ENCODE assay signal across 8 mouse cellular contexts in the genomic region with DNA sequence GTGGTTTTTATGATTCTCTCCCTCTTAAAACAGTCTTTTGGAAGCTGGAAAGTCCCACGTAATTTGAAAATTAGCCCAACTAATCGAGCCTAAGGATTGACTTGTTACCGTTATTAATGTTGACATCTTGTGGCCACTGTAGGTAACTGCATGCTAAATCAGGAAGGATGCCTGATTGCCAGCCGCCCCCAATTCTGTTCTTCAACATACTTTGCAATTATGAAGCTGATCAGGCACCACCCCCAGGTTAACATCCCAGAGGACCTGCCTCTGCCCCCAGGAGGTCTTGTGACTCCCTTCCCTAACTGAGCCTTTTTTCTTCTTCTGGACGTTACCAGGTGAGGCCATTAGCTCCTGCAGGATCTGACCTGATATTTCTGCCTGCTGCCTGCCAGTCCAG. TPM values are rescaled to one million over a fixed set of nuclear protein-coding genes. Genes with fewer than 3 reads are reported as not detected.
A peak's percentile ranks its signal among the peaks of the same experiment; 100 is the strongest.
DNase-seq lines count a peak whose midpoint lies in the region; ATAC-seq lines count a peak whose summit lies in the region.

No protein-coding gene starts in this region.

- peak; percentile 75 for ATAC-seq in megakaryocyte, adult 5-6 weeks (ENCODE audit: poor library complexity, severe bottlenecking)

- intact Hi-C loops in heart, postnatal 25 days (cut with DNase I), result loop anchor here (1.0 to 2.0 kb wide), 3 partner anchors 78 to 206 kb away; no protein-coding TSS in a partner anchor

- peak; percentile 91 for DNase-seq in heart, adult 11 months
- DNase-seq in heart, postnatal 25 days (ENCODE audit: low spot score), result no peak
- DNase-seq in thymus, postnatal 14 days, result peak; percentile 6
- DNase-seq in thymus, postnatal 36 days, result no peak
- peak; percentile 42 for DNase-seq in embryo, embryonic 11 days
- DNase-seq in layer of hippocampus, adult 11-12 months (ENCODE audit: low spot score), result peak; percentile 57
- DNase-seq in ovary, adult 18-20 months (ENCODE audit: low spot score), result no peak

RNA-seq across cellular contexts. Expression of a gene that starts 20.0 kb away (rescaled TPM):
- not detected for total RNA-seq in heart, postnatal 25 days (2021)
- total RNA-seq in megakaryocyte, adult 5-6 weeks (2015), result not detected in 2 replicates
- total RNA-seq in megakaryocyte, adult 5-6 weeks (2017), result not detected in 2 replicates

RNA-seq across cellular contexts. Expression of a gene that starts 29.2 kb away (rescaled TPM):
- total RNA-seq in heart, postnatal 25 days (2021), result 1 to 10 TPM; 8.2 to 8.4 TPM
- 38.8 and 42.2 TPM in 2 replicates for total RNA-seq in megakaryocyte, adult 5-6 weeks (2015)
- 128 TPM in 2 replicates for total RNA-seq in megakaryocyte, adult 5-6 weeks (2017)

Comparison
In these comparisons a context has a peak if more than half of its experiments do, and no peak if none do; other contexts are left out.
1. DNase-seq: peak in heart, adult 11 months (single experiment), thymus, postnatal 14 days (single experiment), embryo, embryonic 11 days (single experiment) and layer of hippocampus, adult 11-12 months (single experiment); none in heart, postnatal 25 days (single experiment), thymus, postnatal 36 days (0 of 2) and ovary, adult 18-20 months (single experiment).
2. RNA of a gene that starts 29.2 kb away (total RNA-seq): 38.8 to 128 TPM in megakaryocyte, adult 5-6 weeks; 8.2 to 8.4 TPM in heart, postnatal 25 days; every median in the first group is over 4 times any median in the second.